Mouse (Mus musculus) ovary, postnatal 14 days (tissue): Measurements from ENCODE around the gene Bex6.
"Not testable (repeated sequence)": the region's sequence is repeated elsewhere in the genome, so short reads cannot be mapped to it uniquely, and the experiment has no call there.

Source experiments
- DNase-seq: peaks from one replicate; pipeline ENCODE4 v3.0.0; 2022; ENCODE audit warnings: low spot score

Bex6 gene

DNA sequence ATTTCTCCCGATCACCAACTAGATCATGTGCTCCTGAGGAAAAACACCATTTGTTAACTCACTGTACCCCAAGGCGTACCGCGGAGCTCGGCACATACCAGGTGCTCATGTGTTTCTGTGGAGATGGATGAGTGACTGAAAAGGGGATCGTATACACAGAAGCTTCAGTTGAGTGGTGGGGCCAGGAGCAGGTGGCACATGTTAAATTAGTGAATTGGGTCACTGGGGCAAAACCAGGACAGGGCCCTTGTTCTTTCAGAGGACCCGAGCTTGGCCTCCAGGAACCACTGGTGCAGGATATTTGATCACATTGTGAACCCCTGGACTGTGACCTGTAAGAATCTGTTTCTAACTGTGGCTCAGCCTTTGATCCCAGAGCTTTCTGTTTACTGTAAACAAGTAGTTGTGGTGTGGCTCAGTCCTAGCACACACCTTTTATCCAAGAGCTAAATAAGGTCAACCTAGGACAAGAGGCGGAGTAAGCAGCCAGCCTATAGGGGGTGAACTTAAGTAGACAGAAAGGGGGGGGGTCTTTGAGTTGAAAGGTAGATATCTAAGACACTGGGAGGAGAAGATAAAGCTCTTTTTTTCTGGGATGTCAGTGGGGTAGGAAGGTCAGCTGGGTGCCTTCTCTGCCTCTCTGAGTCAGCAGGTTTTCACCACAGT is 5.2 kb upstream of the Bex6 start:
- DNase-seq: no peak

DNA sequence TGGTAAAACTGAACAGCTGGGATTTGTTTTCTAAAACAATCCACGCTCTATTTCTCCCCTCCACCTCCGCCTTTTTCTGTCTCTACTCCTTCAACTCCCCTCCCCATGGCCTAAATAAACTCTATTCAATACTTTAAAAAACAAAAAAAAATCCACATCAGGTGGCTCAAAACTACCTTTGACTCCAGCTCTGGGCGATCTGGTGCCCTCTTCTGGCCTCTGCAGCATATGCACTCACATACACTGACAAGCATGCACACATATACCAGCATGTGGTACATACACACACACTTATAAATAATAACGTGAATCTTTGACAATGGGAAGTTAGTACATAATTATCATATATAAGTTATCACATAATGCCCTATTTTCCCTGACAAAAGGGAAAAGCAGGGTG is 4.6 kb upstream of the Bex6 start:
- DNase-seq: no peak

DNA sequence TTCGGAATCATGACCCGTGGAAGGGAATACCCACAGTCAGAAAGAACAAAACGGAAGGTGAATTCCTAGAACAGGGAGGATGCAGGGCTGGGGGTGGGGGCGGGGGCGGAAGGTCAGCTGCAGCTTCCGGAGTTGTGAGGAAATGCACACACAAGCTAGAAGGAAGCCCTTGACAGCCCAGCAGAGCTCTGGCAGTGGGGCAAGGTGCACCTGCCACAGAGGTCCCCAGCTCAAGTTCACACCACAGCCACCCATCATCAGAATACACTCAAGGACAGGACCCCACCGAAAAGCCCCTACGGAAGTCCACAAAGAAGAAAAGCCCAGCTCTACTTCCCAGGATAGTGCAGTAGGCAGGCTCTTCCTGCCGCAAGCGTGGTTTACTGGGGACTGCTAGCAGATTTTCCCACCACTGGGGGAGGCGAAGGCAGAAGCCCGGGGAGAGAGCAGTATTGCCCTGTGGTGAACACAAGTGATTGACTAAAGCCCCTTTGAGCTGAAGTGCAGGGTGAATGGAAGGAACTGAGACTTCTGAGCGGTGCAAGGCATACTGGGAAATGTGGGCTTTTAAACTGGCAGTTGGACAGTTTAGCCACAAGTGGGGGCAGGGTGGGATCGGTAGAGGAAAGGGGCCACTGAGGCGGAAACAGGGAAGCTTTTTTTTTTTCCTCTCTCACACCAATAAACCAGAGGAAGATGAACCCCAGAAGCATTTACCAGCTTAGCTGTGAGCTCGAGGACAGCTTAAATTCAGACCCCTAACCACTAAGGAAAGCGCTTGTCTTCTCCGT is 2.5 kb upstream of the Bex6 start:
- DNase-seq: no peak

DNA sequence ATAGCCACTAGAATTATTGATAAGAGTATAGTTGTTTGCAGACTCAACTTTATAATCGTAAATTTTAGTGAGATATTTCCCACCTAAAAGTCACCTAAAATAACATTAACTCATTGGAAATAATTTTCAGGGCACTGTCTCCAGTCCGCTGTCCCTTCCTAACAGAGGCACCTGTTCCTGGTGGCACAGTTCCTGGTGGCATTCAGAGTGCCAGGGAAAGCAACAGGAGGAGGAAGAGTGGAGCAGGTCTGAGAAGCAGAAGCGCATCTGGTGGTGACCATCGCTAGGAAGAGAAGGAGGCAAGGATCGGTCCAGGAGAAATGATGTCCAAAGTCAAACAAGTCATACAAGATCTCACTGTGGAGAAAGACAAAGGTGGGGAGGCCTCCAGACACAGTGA is 6.4 kb downstream of the Bex6 start:
- no peak for DNase-seq

DNA sequence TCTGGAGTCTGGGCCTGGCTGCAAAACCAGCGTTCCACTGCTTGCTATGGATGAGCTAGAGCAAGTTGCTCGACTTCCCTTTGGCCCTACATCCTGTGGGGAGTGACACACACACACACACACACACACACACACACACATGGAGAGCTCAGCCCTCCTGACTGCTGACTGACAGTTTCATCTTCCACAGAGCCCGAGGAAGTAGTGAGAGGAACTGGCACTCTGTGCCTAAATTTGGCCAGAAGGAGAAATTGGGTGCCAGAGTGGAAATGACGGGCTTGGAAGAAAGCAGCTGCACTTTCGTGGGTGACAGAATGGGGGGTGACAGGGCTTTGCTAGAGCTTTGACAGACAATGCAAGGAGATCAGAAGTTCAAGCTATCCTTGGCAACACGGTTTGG is 9.5 kb downstream of the Bex6 start:
- DNase-seq: no peak

DNA sequence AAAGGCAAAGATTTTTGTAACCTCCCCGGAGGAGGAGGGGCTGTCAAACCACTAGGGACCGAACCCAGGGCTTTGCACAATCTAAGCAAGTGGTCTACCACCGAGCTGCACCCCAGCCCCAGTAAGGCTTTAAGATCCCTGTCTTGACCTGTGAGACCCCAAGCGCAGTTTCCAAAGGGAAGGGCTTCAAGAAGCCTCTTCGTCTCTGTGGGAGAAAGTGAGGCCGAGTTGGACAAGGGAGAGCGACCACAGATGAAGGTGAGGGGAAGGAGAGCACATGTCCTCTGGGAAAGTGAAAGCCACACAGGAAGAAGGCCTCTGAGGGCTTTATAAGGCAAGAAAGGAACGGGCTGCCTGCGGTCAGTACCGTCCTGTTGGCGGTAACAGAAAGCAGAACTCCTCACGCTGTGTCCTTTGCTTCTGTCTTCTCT is 10.4 kb downstream of the Bex6 start:
- DNase-seq: no peak

DNA sequence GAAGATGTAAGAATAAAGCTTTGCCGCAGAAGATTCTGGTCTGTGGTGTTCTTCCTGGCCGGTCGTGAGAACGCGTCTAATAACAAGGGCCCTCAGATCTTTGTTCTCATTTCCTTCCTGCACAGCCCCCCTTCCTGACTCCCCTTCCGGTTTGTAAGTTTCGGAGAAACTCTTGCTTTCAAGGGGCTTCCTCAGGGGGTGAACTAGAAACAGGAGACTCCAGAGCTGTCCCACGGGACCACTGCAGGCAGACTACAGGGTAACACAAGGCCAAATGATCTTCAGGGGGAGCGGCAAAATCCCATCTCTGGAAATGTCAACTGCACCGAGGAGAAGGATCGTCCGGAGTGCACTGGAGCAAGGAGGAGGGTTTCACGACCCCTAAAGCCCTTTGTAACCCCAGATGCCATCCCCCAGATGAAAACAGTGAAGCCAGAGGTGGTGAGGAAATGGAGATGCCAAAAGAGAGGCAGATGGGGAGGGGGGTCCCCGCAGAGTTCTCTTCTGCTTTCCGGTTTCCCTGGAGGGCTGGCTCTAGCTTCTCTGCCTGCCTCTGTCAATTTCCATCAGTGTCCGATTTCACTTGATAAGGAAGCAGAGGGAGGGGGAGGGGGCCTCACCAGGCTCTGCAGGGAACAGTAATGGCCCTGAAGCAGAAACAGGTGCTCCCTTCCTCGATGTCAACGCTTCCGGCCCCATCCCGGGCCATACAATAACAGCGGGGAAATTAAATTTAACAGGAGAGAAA is 20.8 kb downstream of the Bex6 start:
- no peak for DNase-seq

DNA sequence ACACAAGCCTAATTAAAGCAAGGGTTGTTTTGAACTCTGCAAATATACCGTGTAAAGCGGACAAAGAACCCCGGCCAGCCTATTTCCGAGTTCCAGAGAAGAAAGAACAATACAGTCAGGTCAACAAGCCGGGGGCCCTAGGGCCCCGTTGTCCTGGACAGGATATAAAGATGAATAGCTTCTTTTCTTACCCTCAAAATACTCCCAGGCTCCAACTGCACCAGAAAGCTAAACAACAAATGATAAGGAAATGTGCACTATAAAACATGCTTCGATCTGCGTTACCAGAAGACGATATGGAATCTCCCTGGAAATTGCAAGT is 21.3 kb downstream of the Bex6 start:
- no peak for DNase-seq

DNA sequence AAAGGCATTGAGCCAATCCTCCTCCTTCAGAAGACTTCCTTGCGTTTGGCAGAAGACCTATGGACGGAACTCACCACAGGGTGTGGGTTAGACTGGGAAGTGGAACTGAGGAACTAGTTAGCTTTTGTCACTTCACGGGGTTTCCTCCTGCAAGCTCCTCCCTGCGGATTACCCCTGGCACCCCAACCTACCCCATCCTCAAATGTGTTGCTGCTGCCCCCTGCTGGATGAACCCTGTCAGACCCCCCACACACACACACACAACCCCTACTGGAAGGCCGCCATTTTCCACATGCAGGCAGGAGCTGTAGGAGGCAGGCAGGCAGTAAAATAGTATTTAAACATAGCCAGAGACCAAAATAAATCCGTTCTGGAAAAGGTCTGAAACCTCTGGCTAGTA is 23.1 kb downstream of the Bex6 start:
- DNase-seq: no peak

DNA sequence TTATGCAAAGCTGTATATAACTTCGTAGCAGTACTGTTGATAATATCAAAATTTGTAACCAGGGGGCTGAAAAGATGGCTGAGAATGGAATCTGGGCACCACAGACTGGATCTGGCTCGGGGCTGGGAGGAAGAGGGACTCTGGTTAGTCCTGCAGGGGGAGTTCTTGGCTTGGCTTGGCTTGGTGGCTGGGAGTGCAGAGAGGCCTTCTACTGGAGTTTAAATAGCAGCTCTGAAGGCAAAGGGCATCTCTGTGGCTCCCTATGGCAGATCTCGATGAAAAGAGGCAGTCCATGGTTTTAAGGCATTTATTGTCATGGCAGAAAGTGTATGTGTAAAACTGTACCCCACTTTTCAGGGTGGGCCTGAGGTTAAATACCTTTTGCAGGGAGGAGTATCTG is 25.3 kb downstream of the Bex6 start:
- DNase-seq: no peak

DNA sequence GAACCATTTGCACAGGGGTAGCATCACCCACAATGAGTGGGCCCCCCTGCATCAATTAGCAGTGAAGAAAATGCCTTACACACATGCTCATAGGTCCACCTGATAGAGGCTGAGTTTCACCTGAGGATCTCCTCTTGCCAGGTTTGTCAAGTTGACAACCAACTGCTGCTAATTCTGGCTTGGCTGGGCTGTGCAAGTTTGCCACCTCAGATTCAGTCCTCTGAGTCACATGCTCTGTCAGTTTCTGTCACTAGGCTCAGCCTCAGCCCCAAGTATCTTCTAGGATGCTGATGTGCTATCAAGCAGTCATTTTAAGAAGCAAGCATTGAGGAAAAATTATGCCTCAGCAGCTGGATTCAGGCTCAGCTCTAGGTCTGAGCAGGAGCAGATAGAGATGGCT is 34.5 kb downstream of the Bex6 start:
- DNase-seq: no peak

DNA sequence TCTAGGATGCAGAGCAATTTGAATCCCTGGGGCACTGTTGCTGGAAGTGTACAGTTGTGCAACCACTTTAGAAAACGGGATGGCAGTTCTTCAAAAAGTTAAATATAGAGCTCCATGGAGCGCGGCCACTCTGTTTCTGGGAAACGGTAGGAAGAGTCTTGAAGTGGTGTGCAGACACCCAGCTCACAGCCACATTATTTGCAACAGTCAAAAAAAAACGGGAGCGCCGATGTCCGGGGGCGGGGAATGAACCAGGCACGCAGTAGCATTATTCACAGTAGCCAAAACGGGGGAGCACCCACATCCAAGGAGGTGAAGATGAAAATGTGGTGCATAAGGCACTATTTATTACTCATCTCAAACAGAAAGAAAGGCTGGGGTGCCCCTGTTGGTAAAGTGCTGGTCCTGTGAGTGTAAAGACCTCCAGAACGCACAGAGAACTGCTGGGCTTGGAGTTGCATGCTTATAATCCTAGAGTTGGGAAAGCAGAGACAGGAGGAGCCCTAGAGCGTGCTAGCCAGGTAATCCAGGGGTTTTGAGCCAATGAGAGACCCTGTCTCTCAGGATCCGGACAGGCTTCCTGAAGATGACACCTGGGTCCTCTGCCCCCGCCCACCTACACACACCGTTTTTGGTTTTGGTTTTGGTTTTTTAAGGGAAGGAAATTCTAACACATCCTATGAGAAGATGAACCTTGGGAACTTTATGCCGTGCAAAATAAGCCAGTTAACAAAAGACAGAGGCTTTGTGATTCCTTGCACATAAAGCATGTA is 35.4 kb downstream of the Bex6 start:
- DNase-seq: no peak

DNA sequence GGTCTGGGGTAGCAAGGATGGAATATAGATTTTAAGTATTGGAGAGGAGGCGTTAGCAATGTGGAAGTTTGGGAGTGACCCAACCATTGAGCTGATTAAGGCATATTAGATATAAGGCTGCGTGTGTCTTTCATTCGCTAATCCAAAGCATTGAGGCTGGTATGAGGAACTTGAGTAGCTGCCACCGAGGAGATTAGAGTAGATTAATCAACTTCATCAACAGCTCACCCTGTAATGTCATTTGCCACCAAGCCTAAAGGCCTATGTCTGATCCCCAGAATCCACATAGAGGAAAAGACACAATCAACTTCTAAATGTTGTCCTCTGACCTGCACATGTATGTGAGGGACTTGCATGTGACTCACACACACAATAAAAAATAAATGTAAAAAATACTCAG is 42.2 kb downstream of the Bex6 start:
- DNase-seq: no peak

DNA sequence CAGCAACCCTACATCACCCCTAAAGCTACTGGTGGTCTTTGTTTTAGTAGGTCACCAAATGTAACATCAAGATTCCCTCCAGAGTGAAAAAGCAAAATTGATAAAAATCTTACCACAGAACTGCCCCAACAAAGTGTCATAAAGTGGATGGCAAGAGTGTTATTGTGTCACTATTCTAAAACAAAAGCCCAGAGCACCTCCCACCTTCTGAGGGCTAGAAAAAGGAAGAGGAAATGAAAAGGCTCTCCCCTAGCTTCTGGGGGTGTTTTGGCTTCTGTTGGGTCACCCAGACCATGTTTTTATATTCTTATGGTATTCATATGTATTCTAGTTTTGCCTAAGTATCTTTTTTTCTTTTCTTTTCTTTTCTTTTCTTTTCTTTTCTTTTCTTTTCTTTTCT is 42.8 kb downstream of the Bex6 start:
- DNase-seq: no peak

DNA sequence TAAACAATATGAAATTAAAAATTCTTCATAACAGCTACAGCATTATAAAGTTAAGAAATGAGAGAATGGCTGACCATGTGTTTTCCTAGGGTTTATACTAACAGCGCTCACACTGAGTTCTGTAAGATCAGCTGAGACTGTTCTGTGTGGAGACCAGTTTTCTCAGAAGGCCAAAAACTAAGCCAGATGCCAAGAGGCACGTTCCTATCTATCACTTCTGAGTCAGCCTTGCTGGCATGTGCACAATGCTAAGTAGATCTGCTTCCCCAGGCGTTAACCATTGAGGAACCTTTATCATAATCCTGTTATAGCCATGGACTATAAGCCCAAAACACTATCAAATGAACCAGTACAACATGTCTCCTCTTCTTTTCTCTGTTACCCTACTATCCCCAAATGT is 52.4 kb downstream of the Bex6 start:
- DNase-seq: not testable (repeated sequence)
